Mouse (Mus musculus) stomach, postnatal 0 days (tissue): Measurements from ENCODE around the gene Hoxd4.

Experiments
- CTCF ChIP-seq: IDR thresholded peaks from 2 replicates; pipeline ENCODE4 v1.5.1; 2016; ENCODE audit warnings: antibody characterized with exemption, low read depth, mild to moderate bottlenecking, moderate library complexity
- EP300 ChIP-seq: optimal IDR thresholded peaks from 2 replicates; pipeline ENCODE3; 2016; ENCODE audit warnings: antibody characterized with exemption

GRCm38 (mm10) chr2:74726551-74726950 is 14.8 kb downstream of the Hoxd4 start, which contains the start of gene Gm28230:
- TF ChIP-seq CTCF (no peak), EP300 (no peak)
